Mouse (Mus musculus) limb, embryonic 15.5 days (tissue): ENCODE measurements around the gene Sfrp2. TPM values are rescaled to one million over a fixed set of nuclear protein-coding genes. Genes with fewer than 3 reads are reported as not detected.
A peak's percentile ranks its signal among the peaks of the same experiment; 100 is the strongest.

Experiments used
- ATAC-seq: fragments of 200-750 bp; cut with Nextera tagmentation; 2 replicates; pipeline ENCODE4 v1.8.0; 2017; ENCODE audit warnings: low read depth, moderate TSS enrichment; ENCODE audit not compliant: insufficient number of reproducible peaks, low FRiP score, low TSS enrichment
- H3K27ac ChIP-seq: fragments of 300-500 bp; sonication (generic); 2 replicates; pipeline ENCODE4 v1.5.1; 2015; ENCODE audit warnings: moderate library complexity, mild to moderate bottlenecking, inconsistent platforms
- H3K27me3 ChIP-seq: fragments of 300-500 bp; sonication (generic); 2 replicates; pipeline ENCODE4 v1.6.1; 2015; ENCODE audit warnings: inconsistent platforms
- H3K36me3 ChIP-seq: fragments of 300-500 bp; sonication (generic); 2 replicates; pipeline ENCODE4 v1.6.1; 2015; ENCODE audit warnings: inconsistent platforms
- H3K4me1 ChIP-seq: fragments of 300-500 bp; sonication (generic); 2 replicates; pipeline ENCODE4 v1.6.1; 2015; ENCODE audit warnings: inconsistent platforms
- H3K4me2 ChIP-seq: fragments of 300-500 bp; sonication (generic); 2 replicates; pipeline ENCODE4 v1.6.1; 2015; ENCODE audit warnings: mild to moderate bottlenecking, inconsistent platforms
- H3K4me3 ChIP-seq: fragments of 300-500 bp; sonication (generic); 2 replicates; pipeline ENCODE4 v1.5.1; 2015; ENCODE audit warnings: mild to moderate bottlenecking, inconsistent platforms
- H3K9ac ChIP-seq: fragments of 300-500 bp; sonication (generic); 2 replicates; pipeline ENCODE4 v1.6.1; 2015; ENCODE audit warnings: inconsistent platforms
- H3K9me3 ChIP-seq: fragments of 300-500 bp; sonication (generic); 2 replicates; pipeline ENCODE4 v1.6.1; 2016; ENCODE audit warnings: inconsistent platforms
- WGBS: fragments of 180-500 bp; shearing (Covaris S2); methylation state at CpG from one replicate; pipeline ENCODE4 v1.1.7; 2015; 5-methylcytosine and 5-hydroxymethylcytosine counted together
- polyA plus RNA-seq: library from polyadenylated mRNA; unstranded; fragments of >200 nt; fragmentation: Nextera tagmentation; extraction: Ambion mirVana; gene quantifications from 2 replicates; pipeline ENCODE4 v1.2.1, GENCODE M21; 2015

Gene Sfrp2
- 247 and 354 TPM in 2 replicates for polyA plus RNA-seq

- peak; percentile 74 for ATAC-seq
- H3K9ac ChIP-seq, result peak within 1 kb of the TSS; percentile 56
- H3K36me3 ChIP-seq, result peaks cover 7% of the 10 kb centered on the region; the same call in 1 of the 2 replicates
- H3K27ac ChIP-seq, result peak within 1 kb of the TSS; percentile 82
- WGBS, result under 1% methylated on average over 82 of the region's 82 CpGs
- H3K4me2 ChIP-seq, result peak within 1 kb of the TSS; percentile 94
- peak within 1 kb of the TSS; percentile 57 for H3K4me3 ChIP-seq
- peaks cover 48% of the 10 kb centered on the region for H3K4me1 ChIP-seq
- H3K9me3 ChIP-seq, result no peaks in the 10 kb centered on the region
- H3K27me3 ChIP-seq, result peaks cover 24% of the 10 kb centered on the region
These were observed at the start of gene Sfrp2 for GRCm38 (mm10) chr3:83765871-83766725. Gene Sfrp2 (plus strand): TSS chr3:83766321.

GRCm38 (mm10) chr3:83717643-83718231 is 48.4 kb upstream of the Sfrp2 start:
- no peak for ATAC-seq
- Histone ChIP-seq H3K4me3 (no peak overlapping the region), H3K36me3 (no peaks in the 10 kb centered on the region), H3K4me2 (no peak overlapping the region), H3K9me3 (no peaks in the 10 kb centered on the region), H3K27ac (no peak overlapping the region), H3K27me3 (no peaks in the 10 kb centered on the region), H3K9ac (no peak overlapping the region), H3K4me1 (peaks cover 2% of the 10 kb centered on the region; the same call in 1 of the 2 replicates)
- WGBS, result 35% methylated on average over 7 of the region's 7 CpGs

GRCm38 (mm10) chr3:83718662-83719061 is 47.5 kb upstream of the Sfrp2 start:
- no peak for ATAC-seq
- Histone ChIP-seq H3K9ac (no peak overlapping the region), H3K27me3 (no peaks in the 10 kb centered on the region), H3K4me3 (no peak overlapping the region), H3K4me1 (peaks cover 2% of the 10 kb centered on the region; the same call in 1 of the 2 replicates), H3K4me2 (no peak overlapping the region), H3K36me3 (no peaks in the 10 kb centered on the region), H3K27ac (no peak overlapping the region), H3K9me3 (no peaks in the 10 kb centered on the region)
- 56% methylated on average over 4 of the region's 4 CpGs for WGBS

GRCm38 (mm10) chr3:83728223-83728622 is 37.9 kb upstream of the Sfrp2 start:
- no peak overlapping the region for H3K4me2 ChIP-seq
- H3K27me3 ChIP-seq, result no peaks in the 10 kb centered on the region
- no peaks in the 10 kb centered on the region for H3K9me3 ChIP-seq
- WGBS, result 72% methylated on average over 3 of the region's 3 CpGs
- no peak overlapping the region for H3K9ac ChIP-seq
- no peak overlapping the region for H3K4me3 ChIP-seq
- no peak for ATAC-seq
- H3K36me3 ChIP-seq, result no peaks in the 10 kb centered on the region
- H3K4me1 ChIP-seq, result peaks cover under 1% of the 10 kb centered on the region; the same call in 1 of the 2 replicates
- H3K27ac ChIP-seq, result no peak overlapping the region

- H3K27ac ChIP-seq, result no peak overlapping the region
- no peaks in the 10 kb centered on the region for H3K36me3 ChIP-seq
- H3K9ac ChIP-seq, result no peak overlapping the region
- WGBS, result 85% methylated on average over 9 of the region's 9 CpGs
- no peak overlapping the region for H3K4me2 ChIP-seq
- H3K27me3 ChIP-seq, result no peaks in the 10 kb centered on the region
- H3K9me3 ChIP-seq, result no peaks in the 10 kb centered on the region
- H3K4me3 ChIP-seq, result no peak overlapping the region
- H3K4me1 ChIP-seq, result peaks cover 7% of the 10 kb centered on the region; the same call in 1 of the 2 replicates
- no peak for ATAC-seq
These were observed 37.3 kb upstream of the Sfrp2 start for GRCm38 (mm10) chr3:83728675-83729390.

GRCm38 (mm10) chr3:83733985-83734384 is 32.1 kb upstream of the Sfrp2 start:
- Histone ChIP-seq H3K9ac (no peak overlapping the region), H3K4me2 (no peak overlapping the region), H3K9me3 (no peaks in the 10 kb centered on the region), H3K27me3 (no peaks in the 10 kb centered on the region), H3K4me1 (peaks cover 12% of the 10 kb centered on the region; the same call in 1 of the 2 replicates), H3K36me3 (no peaks in the 10 kb centered on the region), H3K27ac (no peak overlapping the region), H3K4me3 (no peak overlapping the region)
- no peak for ATAC-seq
- WGBS, result 54% methylated on average over 8 of the region's 8 CpGs

GRCm38 (mm10) chr3:83736980-83737379 is 29.1 kb upstream of the Sfrp2 start:
- Histone ChIP-seq H3K9ac (no peak overlapping the region), H3K4me1 (peaks cover 12% of the 10 kb centered on the region; the same call in 1 of the 2 replicates), H3K4me3 (no peak overlapping the region), H3K36me3 (no peaks in the 10 kb centered on the region), H3K27ac (no peak overlapping the region), H3K4me2 (no peak overlapping the region), H3K9me3 (no peaks in the 10 kb centered on the region), H3K27me3 (no peaks in the 10 kb centered on the region)
- 76% methylated on average over 4 of the region's 4 CpGs for WGBS
- ATAC-seq, result no peak

- ATAC-seq, result no peak
- no peaks in the 10 kb centered on the region for H3K4me1 ChIP-seq
- 65% methylated on average over 2 of the region's 2 CpGs for WGBS
- no peaks in the 10 kb centered on the region for H3K27me3 ChIP-seq
- H3K4me2 ChIP-seq, result no peak overlapping the region
- no peaks in the 10 kb centered on the region for H3K9me3 ChIP-seq
- H3K36me3 ChIP-seq, result no peaks in the 10 kb centered on the region
- no peak overlapping the region for H3K9ac ChIP-seq
- H3K4me3 ChIP-seq, result no peak overlapping the region
- no peak overlapping the region for H3K27ac ChIP-seq
These were observed 25.9 kb upstream of the Sfrp2 start for GRCm38 (mm10) chr3:83740246-83740645.

GRCm38 (mm10) chr3:83747276-83747675 is 18.8 kb upstream of the Sfrp2 start:
- no peak overlapping the region for H3K4me3 ChIP-seq
- 65% methylated on average over 4 of the region's 4 CpGs for WGBS
- no peak overlapping the region for H3K9ac ChIP-seq
- ATAC-seq, result no peak
- H3K36me3 ChIP-seq, result no peaks in the 10 kb centered on the region
- no peaks in the 10 kb centered on the region for H3K9me3 ChIP-seq
- no peak overlapping the region for H3K27ac ChIP-seq
- H3K4me2 ChIP-seq, result no peak overlapping the region
- no peaks in the 10 kb centered on the region for H3K27me3 ChIP-seq
- peaks cover 4% of the 10 kb centered on the region; the same call in 1 of the 2 replicates for H3K4me1 ChIP-seq

- peaks cover 4% of the 10 kb centered on the region; the same call in 1 of the 2 replicates for H3K4me1 ChIP-seq
- no peak for ATAC-seq
- no peak overlapping the region for H3K4me2 ChIP-seq
- no peaks in the 10 kb centered on the region for H3K27me3 ChIP-seq
- no peak overlapping the region for H3K4me3 ChIP-seq
- H3K9ac ChIP-seq, result no peak overlapping the region
- no peak overlapping the region for H3K27ac ChIP-seq
- no peaks in the 10 kb centered on the region for H3K9me3 ChIP-seq
- no peaks in the 10 kb centered on the region for H3K36me3 ChIP-seq
- 47% methylated on average over 5 of the region's 5 CpGs for WGBS
These were observed 18.2 kb upstream of the Sfrp2 start for GRCm38 (mm10) chr3:83747895-83748294.

- Histone ChIP-seq H3K27me3 (no peaks in the 10 kb centered on the region), H3K9ac (no peak overlapping the region), H3K36me3 (no peaks in the 10 kb centered on the region), H3K4me1 (peaks cover 4% of the 10 kb centered on the region; the same call in 1 of the 2 replicates), H3K4me3 (no peak overlapping the region), H3K9me3 (no peaks in the 10 kb centered on the region), H3K27ac (no peak overlapping the region), H3K4me2 (no peak overlapping the region)
- ATAC-seq, result no peak
- WGBS, result 47% methylated on average over 2 of the region's 2 CpGs
These were observed 14.5 kb upstream of the Sfrp2 start for GRCm38 (mm10) chr3:83751625-83752024.
